Mouse (Mus musculus): Measurements from ENCODE around the gene Ndufa9. TPM values are rescaled to one million over a fixed set of nuclear protein-coding genes. Genes with fewer than 3 reads are reported as not detected.

Ndufa9 gene
- 170 and 174 TPM in 2 replicates for polyA plus RNA-seq (2014; fragmentation: Nextera tagmentation; extraction: Ambion mirVana)

DNA sequence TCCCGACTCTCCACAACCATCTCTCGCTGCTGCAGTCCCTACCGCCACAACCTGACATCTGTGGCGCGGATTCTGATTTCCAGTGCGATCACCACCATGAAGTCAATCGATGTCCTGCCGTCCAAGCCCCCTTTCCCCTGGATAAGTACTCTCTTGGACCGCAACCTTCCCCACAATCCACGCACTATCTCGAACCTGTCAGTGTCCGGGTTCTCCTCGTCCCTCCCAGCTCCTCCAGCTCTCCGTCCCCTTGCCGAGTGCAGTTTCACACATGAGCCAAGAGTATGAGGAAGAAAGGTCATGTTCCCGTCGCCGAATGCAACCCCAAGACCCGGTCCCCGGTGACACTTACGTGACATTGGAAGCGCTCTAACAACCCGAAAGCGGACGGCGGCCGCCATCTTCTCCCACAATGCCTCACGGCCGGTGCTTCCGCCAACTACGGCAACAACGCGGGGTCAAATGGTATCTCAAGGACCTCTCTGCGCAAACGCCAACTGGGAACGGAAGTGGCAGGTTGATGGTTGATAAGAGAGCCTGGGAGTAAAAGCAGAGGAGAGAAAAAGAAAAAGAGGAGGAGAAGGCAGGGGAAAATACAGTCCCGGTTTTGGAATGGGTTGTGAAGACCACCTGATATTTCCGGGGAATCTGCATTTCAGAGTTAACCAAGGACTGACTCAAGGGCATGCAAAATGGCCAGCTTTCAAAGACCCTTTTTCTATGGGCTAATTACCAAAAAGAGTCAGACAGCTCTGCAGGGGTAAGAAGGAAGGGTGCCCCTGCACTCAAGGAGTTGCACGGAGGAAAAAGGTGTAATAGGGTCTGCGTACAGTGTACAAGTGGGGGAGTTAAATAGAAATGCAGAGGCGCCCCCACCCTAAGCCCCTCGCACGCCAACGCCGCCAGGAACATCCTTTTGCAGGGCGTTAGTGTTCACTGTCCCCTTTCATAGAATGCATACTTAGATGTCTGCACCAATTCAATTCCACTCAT, at the start of gene Ndufa9:
TSS of gene Ndufa9 (minus strand) at position 425 of the 993 bp plus-strand sequence.
- peaks cover 12% of the 10 kb centered on the region for H3K4me1 ChIP-seq (ENCODE audit: control insufficient read depth, insufficient read depth, low read length)
- H3K4me2 ChIP-seq (ENCODE audit: low read length), result peak within 1 kb of the TSS; percentile 68
- DNase-seq (peak; percentile 97), ATAC-seq (ENCODE audit: low FRiP score, low TSS enrichment) (peak; percentile 92)
- H3K9me3 ChIP-seq (ENCODE audit: control insufficient read depth, low read length), result no peaks in the 10 kb centered on the region
- peak within 1 kb of the TSS; percentile 71 for H3K27ac ChIP-seq (replicated peaks; ENCODE audit: low read depth, low read length)
- no peaks in the 10 kb centered on the region for H3K27me3 ChIP-seq (ENCODE audit: control insufficient read depth, insufficient read depth, low read length)
- WGBS, result 6% methylated on average over 46 of the region's 46 CpGs
- H3K4me3 ChIP-seq (replicated peaks; ENCODE audit: low read depth, low read length), result peak within 1 kb of the TSS; percentile 70
- H3K36me3 ChIP-seq (ENCODE audit: control insufficient read depth, insufficient read depth, low read length), result 0 out of 2 replicates have a peak, but pooled peaks cover 2% of the 10 kb centered on the region
- peak within 1 kb of the TSS; percentile 74 for H3K9ac ChIP-seq (replicated peaks; ENCODE audit: low read length)

DNA sequence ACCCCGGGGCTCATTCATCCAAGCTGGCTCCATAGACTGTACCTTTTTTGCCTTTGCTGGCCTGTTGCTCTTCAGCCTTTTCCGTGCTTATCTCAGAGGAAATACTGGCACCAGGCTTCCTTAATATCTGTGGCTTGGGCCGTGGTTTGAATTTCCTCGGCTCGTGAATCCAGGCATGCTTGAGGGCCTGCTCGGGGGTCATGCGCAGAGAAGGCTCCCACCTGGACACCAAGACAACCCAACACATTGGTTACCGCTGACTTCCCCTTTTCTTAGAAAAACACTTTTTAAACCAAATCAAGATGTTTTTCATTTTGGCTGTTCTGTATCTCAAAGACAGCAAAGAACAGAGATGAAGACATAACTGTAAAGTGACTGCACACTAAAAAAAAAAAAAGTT, 28.2 kb upstream of the Ndufa9 start:
- Histone ChIP-seq H3K9me3 (ENCODE audit: control insufficient read depth, low read length) (no peaks in the 10 kb centered on the region), H3K4me3 (replicated peaks; ENCODE audit: low read depth, low read length) (no peak overlapping the region), H3K27ac (replicated peaks; ENCODE audit: low read depth, low read length) (no peak overlapping the region), H3K9ac (replicated peaks; ENCODE audit: low read length) (no peak overlapping the region), H3K36me3 (ENCODE audit: control insufficient read depth, insufficient read depth, low read length) (no peaks in the 10 kb centered on the region), H3K4me1 (ENCODE audit: control insufficient read depth, insufficient read depth, low read length) (no peaks in the 10 kb centered on the region), H3K4me2 (ENCODE audit: low read length) (no peak overlapping the region), H3K27me3 (ENCODE audit: control insufficient read depth, insufficient read depth, low read length) (no peaks in the 10 kb centered on the region)
- DNase-seq (no peak), ATAC-seq (ENCODE audit: low FRiP score, low TSS enrichment) (no peak)
- 89% methylated on average over 8 of the region's 8 CpGs for WGBS

DNA sequence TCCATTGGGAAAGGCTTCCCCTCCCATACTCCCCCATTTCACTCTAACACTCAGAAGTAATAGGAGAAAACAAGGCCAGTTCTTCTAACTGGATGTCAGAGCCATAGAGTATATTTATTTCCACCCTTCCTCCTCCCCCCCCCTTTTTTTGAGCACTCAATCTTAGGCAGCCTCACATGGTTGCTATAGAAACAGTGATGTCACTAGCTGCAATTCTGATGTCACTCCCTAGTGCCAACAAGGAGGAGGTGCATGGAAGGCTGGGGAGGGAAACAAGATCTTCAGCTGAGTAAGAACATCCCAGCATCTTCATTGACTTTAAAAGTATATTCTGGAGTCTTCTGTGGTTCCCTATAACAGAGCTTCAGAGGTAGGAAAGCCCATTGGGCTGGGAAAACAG, 3.9 kb upstream of the Ndufa9 start, which contains the start of gene Akap3:
TSS of gene Akap3 (plus strand) at position 218 of the 400 bp plus-strand sequence.
- no peak within 1 kb of the TSS for H3K27ac ChIP-seq (replicated peaks; ENCODE audit: low read depth, low read length)
- ATAC-seq (ENCODE audit: low FRiP score, low TSS enrichment) (no peak), DNase-seq (peak; percentile 3)
- H3K4me3 ChIP-seq (replicated peaks; ENCODE audit: low read depth, low read length), result no peak within 1 kb of the TSS
- no peaks in the 10 kb centered on the region for H3K27me3 ChIP-seq (ENCODE audit: control insufficient read depth, insufficient read depth, low read length)
- no peaks in the 10 kb centered on the region for H3K9me3 ChIP-seq (ENCODE audit: control insufficient read depth, low read length)
- H3K4me2 ChIP-seq (ENCODE audit: low read length), result no peak within 1 kb of the TSS
- peaks cover 9% of the 10 kb centered on the region for H3K4me1 ChIP-seq (ENCODE audit: control insufficient read depth, insufficient read depth, low read length)
- no peak within 1 kb of the TSS for H3K9ac ChIP-seq (replicated peaks; ENCODE audit: low read length)
- H3K36me3 ChIP-seq (ENCODE audit: control insufficient read depth, insufficient read depth, low read length), result no peaks in the 10 kb centered on the region

DNA sequence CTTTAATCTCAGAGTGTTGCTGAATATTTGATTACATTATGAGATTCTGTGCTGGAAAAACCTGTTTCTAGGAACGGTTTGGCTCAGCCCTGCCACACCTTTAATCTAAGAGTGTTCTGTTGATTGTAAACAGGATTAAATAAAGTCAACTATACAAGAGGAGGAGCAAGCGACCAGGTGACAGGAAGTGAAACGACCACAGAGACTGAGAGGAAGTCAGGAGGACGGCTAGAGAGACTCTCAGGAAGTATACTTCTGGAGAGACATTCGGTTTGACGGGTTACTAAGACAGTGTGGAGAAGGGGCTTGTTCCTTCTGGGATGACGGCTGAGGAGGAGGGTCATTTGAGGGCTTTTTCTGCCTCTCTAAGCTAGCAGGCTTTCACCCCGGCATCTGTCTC, 12.3 kb downstream of the Ndufa9 start:
- no peak overlapping the region for H3K4me3 ChIP-seq (replicated peaks; ENCODE audit: low read depth, low read length)
- no peaks in the 10 kb centered on the region for H3K9me3 ChIP-seq (ENCODE audit: control insufficient read depth, low read length)
- H3K27me3 ChIP-seq (ENCODE audit: control insufficient read depth, insufficient read depth, low read length), result no peaks in the 10 kb centered on the region
- ATAC-seq (ENCODE audit: low FRiP score, low TSS enrichment) (no peak), DNase-seq (no peak)
- H3K4me2 ChIP-seq (ENCODE audit: low read length), result no peak overlapping the region
- H3K36me3 ChIP-seq (ENCODE audit: control insufficient read depth, insufficient read depth, low read length), result peaks cover 99% of the 10 kb centered on the region
- no peaks in the 10 kb centered on the region for H3K4me1 ChIP-seq (ENCODE audit: control insufficient read depth, insufficient read depth, low read length)
- H3K9ac ChIP-seq (replicated peaks; ENCODE audit: low read length), result no peak overlapping the region
- WGBS, result 87% methylated on average over 8 of the region's 8 CpGs
- H3K27ac ChIP-seq (replicated peaks; ENCODE audit: low read depth, low read length), result no peak overlapping the region

DNA sequence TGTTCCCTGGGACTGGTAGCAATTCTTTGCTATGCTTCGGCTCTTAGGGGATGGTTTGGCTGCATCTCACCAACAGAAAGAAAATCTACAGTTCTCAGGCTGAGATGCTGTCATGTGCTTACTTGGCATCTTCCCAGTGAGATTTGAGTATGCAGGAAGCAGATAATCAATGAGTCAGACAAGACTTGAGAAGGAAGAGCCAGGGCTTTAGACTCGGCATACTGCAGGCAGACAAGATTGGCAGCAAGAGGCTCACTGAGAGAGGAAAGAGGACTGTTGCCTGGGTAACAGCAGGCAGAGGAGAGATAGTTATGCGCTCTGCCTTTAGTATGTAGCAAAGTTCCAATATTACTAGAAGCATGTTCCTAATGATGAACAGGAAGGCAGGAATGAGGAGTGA, 25.8 kb downstream of the Ndufa9 start:
- no peak for ATAC-seq (ENCODE audit: low FRiP score, low TSS enrichment)
- no peaks in the 10 kb centered on the region for H3K4me1 ChIP-seq (ENCODE audit: control insufficient read depth, insufficient read depth, low read length)
- no peak overlapping the region for H3K27ac ChIP-seq (replicated peaks; ENCODE audit: low read depth, low read length)
- peaks cover 84% of the 10 kb centered on the region for H3K36me3 ChIP-seq (ENCODE audit: control insufficient read depth, insufficient read depth, low read length)
- no peak overlapping the region for H3K9ac ChIP-seq (replicated peaks; ENCODE audit: low read length)
- no peak for DNase-seq
- H3K4me3 ChIP-seq (replicated peaks; ENCODE audit: low read depth, low read length), result no peak overlapping the region
- 96% methylated on average over 3 of the region's 3 CpGs for WGBS
- no peaks in the 10 kb centered on the region for H3K27me3 ChIP-seq (ENCODE audit: control insufficient read depth, insufficient read depth, low read length)
- H3K4me2 ChIP-seq (ENCODE audit: low read length), result no peak overlapping the region
- no peaks in the 10 kb centered on the region for H3K9me3 ChIP-seq (ENCODE audit: control insufficient read depth, low read length)

DNA sequence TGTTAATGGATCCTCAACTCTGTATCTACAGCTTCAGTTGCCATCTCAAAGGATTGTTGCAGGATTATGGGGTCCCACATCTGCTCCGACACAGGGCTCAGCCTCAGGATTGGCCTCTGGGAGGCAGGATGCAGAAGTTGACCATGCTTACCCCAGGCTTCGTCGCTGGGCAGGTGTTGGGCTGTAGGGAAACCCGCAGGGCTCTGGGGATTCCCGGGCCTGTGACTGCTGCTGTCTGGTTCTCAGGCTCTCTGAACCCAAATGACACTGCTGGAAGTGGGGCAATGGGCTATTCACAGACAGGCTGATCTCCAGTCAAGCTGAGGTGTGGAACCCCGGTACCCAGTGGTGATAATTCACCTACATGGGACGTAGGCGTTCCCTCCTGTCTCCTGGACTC, 32.6 kb downstream of the Ndufa9 start:
- H3K4me3 ChIP-seq (replicated peaks; ENCODE audit: low read depth, low read length), result no peak overlapping the region
- no peaks in the 10 kb centered on the region for H3K4me1 ChIP-seq (ENCODE audit: control insufficient read depth, insufficient read depth, low read length)
- 91% methylated on average over 8 of the region's 8 CpGs for WGBS
- H3K4me2 ChIP-seq (ENCODE audit: low read length), result no peak overlapping the region
- H3K9ac ChIP-seq (replicated peaks; ENCODE audit: low read length), result no peak overlapping the region
- no peaks in the 10 kb centered on the region for H3K27me3 ChIP-seq (ENCODE audit: control insufficient read depth, insufficient read depth, low read length)
- H3K36me3 ChIP-seq (ENCODE audit: control insufficient read depth, insufficient read depth, low read length), result peaks cover 17% of the 10 kb centered on the region
- no peaks in the 10 kb centered on the region for H3K9me3 ChIP-seq (ENCODE audit: control insufficient read depth, low read length)
- DNase-seq, result no peak
- H3K27ac ChIP-seq (replicated peaks; ENCODE audit: low read depth, low read length), result no peak overlapping the region
- ATAC-seq (ENCODE audit: low FRiP score, low TSS enrichment), result no peak

DNA sequence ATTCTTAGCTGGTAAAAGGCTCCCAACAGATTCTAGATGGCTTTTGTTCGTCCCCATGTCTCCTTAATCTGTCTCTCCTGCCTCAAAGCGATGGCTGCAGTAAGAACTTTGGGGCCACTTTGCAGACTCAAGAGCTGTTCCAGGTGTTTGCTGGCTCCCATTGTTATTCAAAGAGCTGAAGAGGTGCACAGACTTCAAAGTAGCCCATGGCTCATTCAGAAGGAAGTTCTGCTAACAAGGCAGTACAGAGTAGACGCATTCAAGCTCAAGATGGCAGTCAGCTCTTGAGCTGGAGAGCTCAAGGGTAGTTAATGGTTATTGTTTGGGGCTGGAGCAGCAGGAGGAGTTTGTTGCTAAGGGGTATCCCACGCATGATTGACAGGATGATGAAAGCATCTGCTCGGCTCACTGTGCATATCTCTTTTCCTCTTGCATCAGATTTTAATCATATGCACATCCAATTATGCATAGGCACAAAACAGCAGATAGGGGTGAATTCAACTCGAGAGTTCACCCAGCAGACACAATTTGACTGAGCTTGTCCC, 33.7 kb downstream of the Ndufa9 start:
- Histone ChIP-seq H3K4me2 (ENCODE audit: low read length) (no peak overlapping the region), H3K9me3 (ENCODE audit: control insufficient read depth, low read length) (no peaks in the 10 kb centered on the region), H3K9ac (replicated peaks; ENCODE audit: low read length) (no peak overlapping the region), H3K4me1 (ENCODE audit: control insufficient read depth, insufficient read depth, low read length) (no peaks in the 10 kb centered on the region), H3K36me3 (ENCODE audit: control insufficient read depth, insufficient read depth, low read length) (peaks cover 8% of the 10 kb centered on the region), H3K27ac (replicated peaks; ENCODE audit: low read depth, low read length) (no peak overlapping the region), H3K27me3 (ENCODE audit: control insufficient read depth, insufficient read depth, low read length) (no peaks in the 10 kb centered on the region), H3K4me3 (replicated peaks; ENCODE audit: low read depth, low read length) (no peak overlapping the region)
- no peak for DNase-seq
- no peak for ATAC-seq (ENCODE audit: low FRiP score, low TSS enrichment)
- WGBS, result 54% methylated on average over 6 of the region's 6 CpGs

DNA sequence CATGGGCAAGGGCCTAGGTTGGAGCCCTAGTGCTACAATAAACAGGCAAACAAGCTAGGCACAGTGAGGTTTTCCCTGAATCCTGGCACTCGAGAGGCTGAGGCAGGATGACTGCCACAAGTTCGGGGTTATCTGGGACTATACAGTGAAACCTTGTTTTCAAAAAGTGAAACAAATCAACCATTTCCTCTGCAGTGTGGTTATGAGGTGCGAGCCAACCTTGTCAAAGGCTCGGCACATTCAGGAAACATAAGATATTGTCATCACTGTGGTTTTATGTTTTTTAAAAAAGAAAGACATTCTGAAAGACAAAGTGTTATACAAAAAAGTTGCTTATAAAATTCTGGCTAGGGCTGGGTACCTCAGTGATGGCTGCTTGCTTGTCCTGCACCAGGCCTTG, 37.5 kb downstream of the Ndufa9 start:
- Histone ChIP-seq H3K4me3 (replicated peaks; ENCODE audit: low read depth, low read length) (no peak overlapping the region), H3K9me3 (ENCODE audit: control insufficient read depth, low read length) (no peaks in the 10 kb centered on the region), H3K36me3 (ENCODE audit: control insufficient read depth, insufficient read depth, low read length) (no peaks in the 10 kb centered on the region), H3K9ac (replicated peaks; ENCODE audit: low read length) (no peak overlapping the region), H3K4me2 (ENCODE audit: low read length) (no peak overlapping the region), H3K27ac (replicated peaks; ENCODE audit: low read depth, low read length) (no peak overlapping the region), H3K4me1 (ENCODE audit: control insufficient read depth, insufficient read depth, low read length) (no peaks in the 10 kb centered on the region), H3K27me3 (ENCODE audit: control insufficient read depth, insufficient read depth, low read length) (no peaks in the 10 kb centered on the region)
- ATAC-seq (ENCODE audit: low FRiP score, low TSS enrichment) (no peak), DNase-seq (no peak)
- WGBS, result 87% methylated on average over 4 of the region's 4 CpGs

Data from midbrain, embryonic 14.5 days (tissue).